Mouse (Mus musculus): ENCODE measurements around the gene Mdm1.

- TF ChIP-seq CTCF (IDR thresholded peaks at IDR 0.05; ENCODE audit: insufficient read depth, low read depth, low read length) (no peak), POLR2A (IDR thresholded peaks at IDR 0.05; ENCODE audit: insufficient read depth, low read depth, low read length) (no peak)
Observed at GRCm38 (mm10) chr10:118155932-118156331, 14.3 kb downstream of the Mdm1 start.
